ENCODE assay signal across 32 mouse cellular contexts in the genomic region with DNA sequence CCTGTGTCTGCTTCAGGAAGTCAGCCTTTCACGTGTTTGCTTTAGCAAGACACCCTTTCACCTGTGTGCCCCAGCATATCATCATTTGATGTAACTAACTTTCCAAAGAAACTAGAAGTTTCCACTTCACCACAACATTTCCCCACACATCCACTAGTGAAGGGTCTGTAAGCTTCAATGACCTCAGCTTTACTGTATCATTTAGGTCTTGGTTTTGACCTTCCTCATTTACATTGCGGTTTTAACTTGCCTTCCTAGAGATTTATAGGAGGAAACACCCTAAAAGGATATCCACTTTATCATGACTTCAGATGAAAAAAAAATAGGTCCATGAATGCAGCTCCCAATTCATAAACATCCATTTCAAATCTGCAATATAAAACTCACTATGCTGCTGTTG.
"Had no signal": no experiment of that assay in that cellular context is flagged by ENCODE, and none has a peak within 500 bp of the region (broad histone marks: within the 10 kb centered on the region; RNA-seq: fewer than 3 reads in every experiment).

No protein-coding gene starts in this region.

- H3K9me3 ChIP-seq: limb, embryonic 10.5 days; limb, embryonic 13.5 days; limb, embryonic 15.5 days; liver, embryonic 13.5 days; liver, embryonic 15.5 days; lung, embryonic 15.5 days; midbrain, embryonic 12.5 days; midbrain, embryonic 15.5 days had no signal

- H3K9ac ChIP-seq: limb, embryonic 12.5 days; limb, embryonic 13.5 days; limb, embryonic 15.5 days; liver, embryonic 12.5 days; liver, embryonic 13.5 days; liver, embryonic 14.5 days; liver, embryonic 15.5 days; liver, postnatal 0 days; lung, embryonic 14.5 days; lung, embryonic 15.5 days; midbrain, embryonic 12.5 days; midbrain, embryonic 15.5 days; neural tube, embryonic 12.5 days had no signal

- H3K36me3 ChIP-seq: limb, embryonic 10.5 days; limb, embryonic 12.5 days; limb, embryonic 13.5 days; limb, embryonic 15.5 days; liver, embryonic 12.5 days; liver, embryonic 13.5 days; liver, embryonic 15.5 days; lung, embryonic 15.5 days; midbrain, embryonic 10.5 days; midbrain, embryonic 12.5 days; midbrain, embryonic 15.5 days; neural tube, embryonic 12.5 days had no signal

- DNase-seq: left cerebral cortex, postnatal 4 days; liver; liver, embryonic 13.5 days; liver, postnatal 0 days; lung, adult 18-20 months; lung, adult 2 months; lung, embryonic 14.5 days; lung, postnatal 10 days; lung, postnatal 14 days; lung, postnatal 36 days; lung, postnatal 4 days; midbrain, embryonic 14.5 days had no signal

- H3K27ac ChIP-seq: left cerebral cortex, adult 2 months; limb, embryonic 10.5 days; limb, embryonic 12.5 days; limb, embryonic 13.5 days; limb, embryonic 15.5 days; liver, embryonic 12.5 days; liver, embryonic 13.5 days; liver, embryonic 14.5 days; liver, embryonic 15.5 days; lung, embryonic 15.5 days; macrophage; midbrain, embryonic 10.5 days; midbrain, embryonic 12.5 days; midbrain, embryonic 15.5 days; neural tube, embryonic 12.5 days had no signal

- H3K4me1 ChIP-seq: limb, embryonic 10.5 days; limb, embryonic 12.5 days; limb, embryonic 13.5 days; limb, embryonic 15.5 days; liver, embryonic 12.5 days; liver, embryonic 13.5 days; liver, embryonic 15.5 days; lung, embryonic 15.5 days; megakaryocyte, embryonic 14.5 days; midbrain, embryonic 10.5 days; midbrain, embryonic 12.5 days; midbrain, embryonic 15.5 days; neural tube, embryonic 12.5 days had no signal

- ATAC-seq: liver, embryonic 12.5 days; liver, postnatal 0 days; lung, postnatal 0 days; midbrain, embryonic 15.5 days; midbrain, embryonic 16.5 days had no signal

- H3K27me3 ChIP-seq: limb, embryonic 12.5 days; limb, embryonic 13.5 days; limb, embryonic 15.5 days; liver, embryonic 12.5 days; liver, embryonic 13.5 days; liver, embryonic 15.5 days; lung, embryonic 15.5 days; megakaryocyte, embryonic 14.5 days; midbrain, embryonic 12.5 days; midbrain, embryonic 15.5 days; neural tube, embryonic 12.5 days had no signal

- H3K4me3 ChIP-seq: left cerebral cortex, adult 2 months; limb, embryonic 10.5 days; limb, embryonic 12.5 days; limb, embryonic 13.5 days; limb, embryonic 15.5 days; liver, embryonic 12.5 days; liver, embryonic 13.5 days; liver, embryonic 15.5 days; lung, embryonic 15.5 days; megakaryocyte, embryonic 14.5 days; midbrain, embryonic 10.5 days; midbrain, embryonic 12.5 days; midbrain, embryonic 15.5 days; myocyte; neural tube, embryonic 12.5 days had no signal

- H3K4me2 ChIP-seq: limb, embryonic 12.5 days; limb, embryonic 13.5 days; limb, embryonic 15.5 days; liver, embryonic 11.5 days; liver, embryonic 12.5 days; liver, embryonic 13.5 days; liver, embryonic 15.5 days; lung, embryonic 14.5 days; lung, embryonic 15.5 days; midbrain, embryonic 11.5 days; midbrain, embryonic 12.5 days; midbrain, embryonic 15.5 days; neural tube, embryonic 12.5 days had no signal
